Mouse (Mus musculus) ES-E14 (cell line): ENCODE measurements around the gene Dscam.

ENCODE experiments used
- HCFC1 ChIP-seq: IDR thresholded peaks from 2 replicates; pipeline ENCODE4 v1.6.1; 2012; ENCODE audit warnings: low read length, inconsistent platforms, borderline replicate concordance; ENCODE audit not compliant: insufficient read depth
- ZC3H11A ChIP-seq: IDR thresholded peaks from 2 replicates; pipeline ENCODE4 v1.6.1; 2012; ENCODE audit warnings: low read depth, mild to moderate bottlenecking, inconsistent platforms, low read length, borderline replicate concordance

GRCm38 (mm10) chr16:96901234-96902014, 269.1 kb downstream of the Dscam start:
- TF ChIP-seq ZC3H11A (no peak), HCFC1 (no peak)
